Mouse (Mus musculus): ENCODE results near the gene Lpin1.

GRCm38 (mm10) chr12:16587767-16588166 is 23.0 kb downstream of the Lpin1 start:
- no peak for TF ChIP-seq CTCF (conservative IDR thresholded peaks at IDR 0.05; ENCODE audit: insufficient read depth, insufficient read length, low read depth, low read length)
- TF ChIP-seq POLR2A (IDR thresholded peaks at IDR 0.05; ENCODE audit: low read depth, low read length), result no peak
